Mouse (Mus musculus): ENCODE results near the gene Obox6.

- no peak for TF ChIP-seq CTCF (IDR thresholded peaks at IDR 0.05; ENCODE audit: insufficient read depth, low read depth, low read length)
- TF ChIP-seq POLR2A (IDR thresholded peaks at IDR 0.05; ENCODE audit: insufficient read depth, low read depth, low read length): no peak
Observed at GRCm38 (mm10) chr7:15882317-15882716, 42.8 kb upstream of the Obox6 start, which contains the start of gene Crxos.

All from olfactory bulb, adult 2 months (tissue).